Mouse (Mus musculus) kidney, postnatal 14 days (tissue): ENCODE results near the gene Slc12a3.
A peak's percentile ranks its signal among the peaks of the same experiment; 100 is the strongest.

Source experiments
- DNase-seq: peaks from one replicate; pipeline ENCODE4 v3.0.0; 2022; ENCODE audit warnings: mixed read lengths

Slc12a3 gene

DNA sequence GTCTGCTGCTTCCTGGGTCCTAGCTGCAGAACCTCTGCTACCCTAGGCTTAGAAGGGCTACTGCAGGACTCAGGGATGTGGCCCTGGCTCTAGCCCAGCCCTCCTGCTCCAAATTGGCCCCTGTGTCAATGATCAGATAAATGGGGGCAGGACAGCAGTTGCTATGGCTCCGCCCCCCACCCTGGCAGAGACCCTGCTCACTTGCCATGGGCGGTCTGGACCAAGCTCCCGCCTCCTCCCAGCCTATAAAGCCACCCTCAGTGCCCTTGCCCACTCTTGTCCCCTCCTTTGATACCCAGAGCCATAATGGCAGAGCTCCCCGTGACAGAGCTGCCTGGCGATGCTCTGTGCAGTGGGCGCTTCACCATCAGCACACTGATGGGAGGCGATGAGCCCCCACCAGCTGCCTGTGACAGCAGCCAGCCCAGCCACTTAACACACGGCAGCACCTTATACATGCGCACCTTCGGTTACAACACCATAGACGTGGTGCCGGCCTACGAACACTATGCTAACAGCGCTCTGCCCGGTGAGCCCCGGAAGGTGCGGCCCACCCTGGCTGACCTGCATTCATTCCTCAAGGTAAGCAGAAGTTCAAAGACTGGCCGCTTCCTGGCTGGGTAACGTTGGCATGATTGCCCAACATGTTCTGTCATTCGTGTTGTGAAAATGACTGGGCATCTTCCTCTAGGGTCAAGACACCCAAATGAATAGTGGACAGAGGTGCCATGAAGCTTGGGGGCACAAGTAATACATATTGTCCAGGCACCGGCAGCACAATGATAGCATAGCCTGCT lies at the start of gene Slc12a3:
Gene Slc12a3 (plus strand): TSS at position 270 of the 797 bp plus-strand sequence.
- DNase-seq: peak; percentile 51

DNA sequence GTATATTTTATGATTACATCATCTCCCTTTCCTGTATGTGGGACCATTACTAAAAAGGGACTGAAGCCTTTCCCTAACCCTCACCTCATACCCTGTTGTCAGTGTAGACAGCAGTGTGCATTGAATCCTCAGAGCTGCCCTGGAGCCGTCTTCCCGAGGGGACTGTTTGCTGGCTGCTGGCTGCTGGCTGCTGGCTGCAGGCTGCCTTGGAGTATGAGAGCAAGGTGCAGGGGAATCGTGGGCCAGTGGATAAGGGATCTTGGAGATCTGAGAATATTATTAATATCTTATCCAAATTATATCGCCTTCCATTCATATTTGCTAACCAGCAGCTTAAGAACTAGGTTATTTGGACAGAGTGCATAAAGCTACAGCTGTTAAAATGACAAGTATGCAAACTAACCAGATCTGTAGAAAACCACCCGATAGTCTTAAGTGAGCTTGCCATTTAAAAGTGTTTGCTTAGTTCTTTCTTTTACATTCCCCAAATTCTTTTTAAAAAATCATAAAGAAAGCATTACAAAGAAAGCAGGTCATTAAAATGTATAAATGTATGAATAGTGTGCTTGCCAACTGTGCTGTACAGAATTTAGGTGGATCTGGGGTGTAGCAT lies 48.9 kb upstream of the Slc12a3 start:
- DNase-seq: no peak

- DNase-seq: no peak
Observed at GRCm38 (mm10) chr8:94282453-94282985, 46.5 kb upstream of the Slc12a3 start.

- DNase-seq: no peak
Observed at GRCm38 (mm10) chr8:94284204-94284603, 44.8 kb upstream of the Slc12a3 start.

DNA sequence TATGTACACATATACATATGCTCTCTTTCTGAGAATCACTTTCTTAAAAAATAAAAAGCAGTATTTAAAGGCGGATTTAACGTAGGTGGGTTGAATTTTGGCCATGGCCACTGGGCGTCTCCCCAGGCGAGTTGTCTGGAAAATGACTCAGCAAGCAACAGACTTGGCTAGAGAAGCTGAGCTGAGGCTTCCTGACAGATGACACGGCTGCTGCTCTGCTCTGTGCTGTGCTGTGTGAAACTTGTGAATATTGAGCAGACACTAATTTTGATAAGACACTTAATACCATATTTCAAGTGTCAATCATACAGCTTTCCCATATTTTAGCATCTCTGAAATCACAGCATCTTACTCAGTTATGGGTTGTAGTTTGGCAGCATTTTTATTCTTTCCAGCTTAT lies 38.4 kb upstream of the Slc12a3 start:
- no peak for DNase-seq

DNA sequence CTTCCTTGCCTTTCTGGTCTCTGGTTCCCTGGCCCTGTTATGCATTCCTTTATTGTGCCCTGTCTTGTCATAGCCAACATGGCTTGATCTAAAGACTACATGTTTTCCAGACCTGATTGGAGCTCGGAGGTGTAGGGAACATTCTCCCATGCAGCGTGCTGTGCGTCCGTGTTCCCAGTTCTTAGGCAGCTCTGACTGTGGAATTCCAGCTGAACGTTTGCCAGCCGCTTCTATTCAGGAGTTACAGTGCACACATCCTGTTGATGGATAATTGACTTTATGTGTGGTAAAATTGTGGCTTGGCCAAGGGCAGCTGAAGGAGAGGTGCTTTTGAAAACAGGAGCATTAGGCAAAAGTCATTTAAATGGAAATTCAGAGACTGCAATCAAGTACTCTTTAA lies 36.9 kb upstream of the Slc12a3 start:
- peak; percentile 78 for DNase-seq

DNA sequence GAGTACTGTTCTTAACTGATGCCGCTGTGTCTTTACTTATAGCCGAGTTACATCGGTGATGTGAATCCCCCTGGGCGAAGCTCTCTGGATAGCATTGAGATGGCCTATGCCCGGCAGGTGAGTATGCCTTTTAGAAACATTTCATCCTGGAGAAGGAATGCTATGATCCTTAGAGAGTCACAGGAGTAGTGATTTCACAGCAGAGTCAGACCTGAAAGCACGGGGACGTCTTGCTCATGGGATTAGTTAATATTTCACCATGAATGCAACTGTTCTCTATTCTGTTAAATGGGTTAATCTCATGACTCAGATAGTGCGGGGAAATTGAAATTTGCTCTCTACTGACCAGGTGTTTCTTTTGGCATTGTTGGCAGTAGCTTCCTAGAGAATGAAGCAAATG lies 36.4 kb upstream of the Slc12a3 start:
- peak; percentile 21 for DNase-seq

- no peak for DNase-seq
Observed at GRCm38 (mm10) chr8:94295687-94296086, 33.3 kb upstream of the Slc12a3 start.

DNA sequence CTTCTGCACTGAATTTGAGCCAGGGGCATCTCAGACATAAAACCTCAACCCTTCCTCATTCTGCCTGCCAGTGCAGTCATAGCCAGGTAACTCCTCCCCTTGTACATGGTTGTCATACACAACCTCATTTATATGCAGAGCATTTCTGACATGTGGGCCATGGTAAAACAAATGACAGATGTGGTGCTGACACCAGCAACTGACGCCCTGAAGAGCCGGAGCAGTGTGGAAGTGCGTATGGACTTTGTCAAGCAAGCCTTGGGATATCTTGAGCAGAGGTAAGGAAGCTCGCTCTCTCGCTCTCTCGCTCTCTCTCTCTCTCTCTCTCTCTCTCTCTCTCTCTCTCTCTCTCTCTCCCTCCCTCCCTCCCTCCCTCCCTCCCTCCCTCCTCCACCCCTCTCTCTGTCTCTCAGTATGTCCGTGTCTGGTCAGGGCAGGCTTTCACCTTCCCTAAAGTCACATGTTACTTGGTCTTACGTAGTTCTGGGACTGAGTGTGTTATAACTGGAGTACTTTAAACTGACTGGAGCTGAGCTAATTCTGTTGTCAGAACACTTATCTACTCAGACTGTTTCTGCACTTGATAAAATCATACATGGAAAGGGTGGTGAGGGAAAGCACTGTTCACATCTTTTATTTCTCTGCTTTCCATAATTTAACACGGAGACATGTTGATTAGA lies 32.5 kb upstream of the Slc12a3 start:
- no peak for DNase-seq

GRCm38 (mm10) chr8:94297101-94297500 lies 31.9 kb upstream of the Slc12a3 start:
- no peak for DNase-seq

DNA sequence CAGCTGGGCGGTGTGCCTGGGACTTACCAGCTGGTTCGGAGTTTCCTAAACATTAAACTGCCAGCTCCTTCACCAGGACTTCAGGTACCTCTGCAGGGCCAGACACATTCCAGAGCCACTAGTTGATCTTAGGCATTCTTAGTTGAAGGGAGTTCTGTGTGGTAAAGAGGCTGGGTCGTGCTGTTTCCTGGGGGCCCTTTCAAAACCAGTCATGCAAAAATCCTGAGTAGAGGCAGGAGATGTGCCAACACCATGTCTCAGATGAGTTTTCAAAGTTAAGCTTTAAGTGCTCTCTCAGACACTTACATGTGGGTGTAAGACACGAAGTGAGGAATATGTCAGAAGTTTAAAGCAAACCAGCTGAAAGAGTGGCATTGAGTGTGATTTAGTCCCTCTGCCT lies 28.2 kb upstream of the Slc12a3 start:
- DNase-seq: peak; percentile 14

GRCm38 (mm10) chr8:94304412-94304811 lies 24.6 kb upstream of the Slc12a3 start:
- no peak for DNase-seq

GRCm38 (mm10) chr8:94306989-94307513 lies 21.9 kb upstream of the Slc12a3 start:
- DNase-seq: peak; percentile 43

- no peak for DNase-seq
Observed at GRCm38 (mm10) chr8:94307652-94308051, 21.3 kb upstream of the Slc12a3 start.

DNA sequence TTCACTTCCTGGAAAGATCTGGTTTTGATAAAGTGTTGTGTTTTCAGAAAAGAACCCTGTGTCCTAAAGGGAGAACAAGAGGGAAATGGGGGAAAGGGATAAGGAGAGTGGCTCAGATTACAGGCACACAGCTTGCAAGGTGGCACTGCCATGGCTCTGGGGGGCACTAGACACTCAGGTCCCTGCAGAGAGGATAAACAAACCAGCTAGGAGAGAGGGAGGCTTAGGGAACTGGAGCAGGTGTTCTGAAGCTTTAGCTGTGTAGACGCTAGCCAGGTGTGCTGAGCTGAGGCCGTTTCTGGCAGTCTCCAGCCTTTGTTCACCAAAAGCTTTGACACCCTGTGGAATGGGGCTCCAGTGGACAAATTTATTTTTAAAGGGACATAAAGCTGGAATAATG lies 14.9 kb upstream of the Slc12a3 start:
- DNase-seq: no peak

DNA sequence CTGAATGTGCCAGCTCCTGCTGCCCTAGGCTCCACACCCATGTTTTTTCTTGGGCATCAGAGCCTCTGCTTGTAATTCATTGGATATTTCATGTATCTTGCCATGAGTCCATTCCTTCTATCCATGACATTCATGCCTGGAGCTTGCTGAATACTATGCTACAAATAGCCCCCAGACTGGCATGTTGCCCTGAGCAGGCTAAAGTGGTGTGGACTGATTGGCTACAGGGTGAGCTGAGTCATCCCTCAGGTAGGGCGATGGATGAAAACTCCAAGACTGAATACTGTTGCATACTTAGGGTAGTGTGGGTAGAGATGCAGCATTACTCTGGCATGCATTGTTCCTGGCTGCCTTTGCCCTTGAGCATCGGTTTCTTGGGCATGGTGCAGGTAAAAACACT lies 11.8 kb upstream of the Slc12a3 start:
- no peak for DNase-seq

GRCm38 (mm10) chr8:94317691-94318090 lies 11.3 kb upstream of the Slc12a3 start:
- no peak for DNase-seq

- no peak for DNase-seq
Observed at GRCm38 (mm10) chr8:94320036-94320435, 9.0 kb upstream of the Slc12a3 start.

- DNase-seq: no peak
Observed at GRCm38 (mm10) chr8:94322083-94322482, 6.9 kb upstream of the Slc12a3 start.

DNA sequence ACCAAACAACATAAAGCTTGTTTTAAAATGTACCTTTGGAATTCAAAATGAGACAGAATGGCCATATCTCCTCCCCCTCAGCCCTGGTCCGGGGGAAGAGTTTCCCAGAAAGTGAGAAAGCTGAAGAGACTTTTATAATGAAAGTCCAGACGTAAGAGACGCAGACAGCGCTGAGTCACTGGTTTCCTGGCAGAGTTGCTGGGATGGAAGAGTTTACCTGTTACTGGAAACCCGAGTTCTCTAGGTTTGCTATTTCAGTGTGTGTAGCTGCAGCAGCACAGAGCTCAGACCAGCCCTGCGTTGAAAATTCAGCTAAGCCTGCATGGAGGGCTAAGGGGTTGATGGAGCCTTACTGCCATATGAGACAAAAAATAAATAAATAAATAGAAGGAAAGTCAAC lies 6.0 kb upstream of the Slc12a3 start:
- no peak for DNase-seq

DNA sequence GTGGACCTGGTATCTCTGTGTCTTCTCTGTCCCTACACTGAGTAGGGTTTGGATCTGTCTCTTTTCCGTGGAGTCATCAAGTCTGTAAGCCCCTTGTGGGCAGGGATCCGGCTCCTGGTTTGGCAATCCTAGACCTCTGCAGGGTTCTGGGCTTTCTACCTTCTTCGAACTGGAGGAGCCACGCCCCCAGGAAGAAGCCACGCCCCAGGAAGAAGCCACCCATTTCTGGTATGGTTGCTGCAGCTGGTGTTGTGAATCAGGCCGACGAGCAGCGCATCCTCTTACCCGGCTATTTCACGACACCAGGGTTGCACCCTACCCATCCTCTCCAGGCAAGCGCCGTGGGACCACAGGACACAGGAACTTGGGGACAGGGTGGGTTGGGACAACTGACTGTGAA lies 4.9 kb upstream of the Slc12a3 start:
- no peak for DNase-seq

GRCm38 (mm10) chr8:94326016-94326415 lies 3.0 kb upstream of the Slc12a3 start:
- DNase-seq: peak; percentile 38

GRCm38 (mm10) chr8:94330733-94331132 lies 1.7 kb downstream of the Slc12a3 start:
- DNase-seq: peak; percentile 61
